Mouse (Mus musculus) embryonic fibroblast, embryonic 13.5 days (primary cell): ENCODE measurements around the gene Acads. TPM values are rescaled to one million over a fixed set of nuclear protein-coding genes. Genes with fewer than 3 reads are reported as not detected.

Source experiments
- H3K27ac ChIP-seq: 2 replicates; pipeline ENCODE4 v1.5.1; 2012; ENCODE audit warnings: low read length, control low read depth, inconsistent platforms; ENCODE audit not compliant: insufficient read depth
- H3K4me1 ChIP-seq: 2 replicates; pipeline ENCODE4 v1.6.1; 2011; ENCODE audit warnings: low read length; ENCODE audit not compliant: control insufficient read depth, insufficient read depth
- H3K4me3 ChIP-seq: 2 replicates; pipeline ENCODE4 v1.5.1; 2011; ENCODE audit warnings: mild to moderate bottlenecking, control low read depth, low read length; ENCODE audit not compliant: insufficient read depth
- CTCF ChIP-seq: IDR thresholded peaks from 2 replicates; pipeline ENCODE4 v1.5.1; 2011; ENCODE audit warnings: mild to moderate bottlenecking, control low read depth, low read length, moderate library complexity, borderline replicate concordance; ENCODE audit not compliant: insufficient read depth
- POLR2A ChIP-seq: IDR thresholded peaks from 2 replicates; pipeline ENCODE4 v1.6.1; 2011; ENCODE audit warnings: low read depth, mild to moderate bottlenecking, control low read depth, low read length, moderate library complexity
- polyA plus RNA-seq: library from polyadenylated mRNA; stranded (reverse); fragments of >200 nt; gene quantifications from 2 replicates; pipeline ENCODE4 v1.2.4, GENCODE M21; 2011; ENCODE audit warnings: low read depth; ENCODE audit not compliant: missing spikeins, insufficient read length

Acads gene
- polyA plus RNA-seq, 1 experiment = 23.8 TPM

DNA sequence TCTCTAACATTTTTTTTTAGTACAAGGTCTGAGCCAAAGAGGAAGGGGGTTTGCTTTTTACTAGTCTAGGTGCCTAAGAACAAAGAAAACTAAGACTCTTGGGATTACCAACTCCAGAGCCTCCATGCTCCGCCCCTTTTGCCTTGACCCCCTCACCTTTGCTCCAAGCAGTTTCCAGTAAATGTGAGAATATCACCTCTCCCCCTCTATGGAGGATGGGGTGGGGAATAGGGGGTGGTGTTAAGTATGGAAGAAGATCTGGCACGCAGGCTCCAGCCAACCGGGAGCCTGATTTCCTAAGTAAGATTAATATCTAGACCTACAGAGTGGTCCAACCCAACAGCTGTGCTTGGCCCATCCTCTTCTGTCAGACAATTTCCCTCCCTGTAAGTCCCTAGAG lies 21.6 kb upstream of the Acads start:
- H3K27ac ChIP-seq = no peak overlapping the region

DNA sequence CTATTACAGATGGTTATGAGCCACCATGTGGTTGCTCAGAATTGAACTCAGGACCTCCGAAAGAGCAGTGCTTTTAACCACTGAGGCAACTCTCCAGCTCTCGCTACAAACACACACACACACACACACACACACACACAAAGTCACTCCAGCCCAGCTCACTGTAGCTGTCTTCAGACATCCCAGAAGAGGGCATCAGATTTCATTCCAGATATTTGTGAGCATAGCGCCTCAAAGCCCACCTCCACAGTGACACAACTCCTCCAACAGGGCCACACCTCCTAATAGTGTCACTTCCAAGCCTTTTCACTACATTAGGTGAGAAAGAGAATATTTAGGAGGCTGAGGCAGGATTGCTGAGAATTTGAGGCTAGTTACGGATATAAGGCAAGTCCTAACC lies 20.0 kb upstream of the Acads start:
- Histone ChIP-seq H3K4me3 (no peak overlapping the region), H3K27ac (no peak overlapping the region), H3K4me1 (no peaks in the 10 kb centered on the region)
- TF ChIP-seq CTCF = no peak
- no peak for TF ChIP-seq POLR2A

More for the DNA sequence above, 21.6 kb upstream of the Acads start:
- H3K4me1 ChIP-seq = no peaks in the 10 kb centered on the region
- TF ChIP-seq POLR2A (no peak), CTCF (no peak)
- no peak overlapping the region for H3K4me3 ChIP-seq

- TF ChIP-seq POLR2A (peak; percentile 69), CTCF (no peak)
- H3K4me3 ChIP-seq = peak within 1 kb of the TSS; percentile 91
- H3K27ac ChIP-seq = no peak within 1 kb of the TSS
- H3K4me1 ChIP-seq = no peaks in the 10 kb centered on the region
These were observed 15.4 kb upstream of the Acads start, which contains the start of gene Unc119b for GRCm38 (mm10) chr5:115134234-115135165. TSS of gene Unc119b (minus strand) at chr5:115134975.

- H3K27ac ChIP-seq = no peak overlapping the region
- no peaks in the 10 kb centered on the region for H3K4me1 ChIP-seq
- peak overlapping the region; percentile 91 for H3K4me3 ChIP-seq
- TF ChIP-seq POLR2A (no peak), CTCF (no peak)
These were observed 14.4 kb upstream of the Acads start for GRCm38 (mm10) chr5:115133358-115134066.

GRCm38 (mm10) chr5:115132465-115132864 lies 13.3 kb upstream of the Acads start:
- Histone ChIP-seq H3K27ac (no peak overlapping the region), H3K4me1 (no peaks in the 10 kb centered on the region), H3K4me3 (no peak overlapping the region)
- TF ChIP-seq POLR2A (no peak), CTCF (no peak)

DNA sequence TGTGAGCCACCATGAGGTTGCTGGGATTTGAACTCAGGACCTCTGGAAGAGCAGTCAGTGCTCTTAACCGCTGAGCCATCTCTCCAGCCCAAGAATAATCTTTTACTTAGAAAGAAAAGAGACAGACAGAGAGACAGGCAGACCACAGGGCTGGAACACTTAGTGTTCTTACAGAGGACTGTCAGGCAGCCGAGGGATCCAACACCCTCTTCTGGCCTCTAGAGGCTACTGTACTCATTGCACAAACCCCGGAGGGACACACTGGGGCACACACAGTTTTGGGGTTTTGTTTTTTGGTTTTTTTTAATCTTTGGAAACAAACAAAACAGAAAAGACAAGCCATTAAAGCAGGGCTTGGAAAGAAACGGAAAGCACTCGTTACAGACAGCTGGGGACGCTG lies 10.2 kb upstream of the Acads start:
- Histone ChIP-seq H3K4me3 (no peak overlapping the region), H3K27ac (no peak overlapping the region), H3K4me1 (peaks cover 4% of the 10 kb centered on the region; the same call in 1 of the 2 replicates)
- TF ChIP-seq POLR2A (no peak), CTCF (no peak)

GRCm38 (mm10) chr5:115127421-115128179 lies 8.5 kb upstream of the Acads start:
- no peak overlapping the region for H3K4me3 ChIP-seq
- peaks cover 4% of the 10 kb centered on the region; the same call in 1 of the 2 replicates for H3K4me1 ChIP-seq
- TF ChIP-seq POLR2A = no peak
- no peak overlapping the region for H3K27ac ChIP-seq

DNA sequence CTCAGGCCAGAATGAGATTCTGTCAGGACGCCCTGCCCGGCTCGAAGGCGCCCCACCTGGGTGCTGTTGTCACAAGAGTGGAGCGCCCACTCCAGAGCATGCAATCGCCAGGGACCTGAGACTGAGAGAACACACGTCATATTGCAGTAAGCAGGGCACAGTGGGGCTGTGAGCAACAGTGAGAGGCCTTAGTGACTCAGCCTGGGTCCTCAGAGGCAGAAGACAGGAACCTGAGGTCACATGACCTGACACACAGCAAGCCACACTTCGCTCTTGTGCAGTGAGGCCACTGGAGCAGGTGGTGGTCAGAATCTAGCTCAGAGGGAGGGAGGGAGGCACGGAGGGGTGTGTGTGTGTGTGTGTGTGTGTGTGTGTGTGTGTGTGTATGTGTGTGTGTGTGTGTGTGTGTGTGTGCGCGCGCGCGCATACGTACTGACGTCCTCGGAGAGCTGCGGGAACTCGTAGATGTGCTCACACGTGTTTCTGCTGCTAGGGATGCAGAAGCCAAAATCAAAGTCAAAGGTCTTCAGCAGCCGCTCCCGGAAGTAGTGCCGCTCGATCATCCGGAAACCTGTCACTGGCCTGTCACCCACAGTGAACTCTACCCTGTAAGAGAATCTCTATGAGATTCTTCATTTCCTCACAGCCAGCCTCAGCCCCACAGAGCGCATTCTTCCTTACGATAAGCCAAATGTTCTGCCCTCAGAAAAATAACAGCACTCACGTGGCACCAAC lies 7.6 kb upstream of the Acads start:
- TF ChIP-seq POLR2A = no peak
- no peak for TF ChIP-seq CTCF
- Histone ChIP-seq H3K27ac (no peak overlapping the region), H3K4me1 (peaks cover 4% of the 10 kb centered on the region; the same call in 1 of the 2 replicates), H3K4me3 (no peak overlapping the region)

DNA sequence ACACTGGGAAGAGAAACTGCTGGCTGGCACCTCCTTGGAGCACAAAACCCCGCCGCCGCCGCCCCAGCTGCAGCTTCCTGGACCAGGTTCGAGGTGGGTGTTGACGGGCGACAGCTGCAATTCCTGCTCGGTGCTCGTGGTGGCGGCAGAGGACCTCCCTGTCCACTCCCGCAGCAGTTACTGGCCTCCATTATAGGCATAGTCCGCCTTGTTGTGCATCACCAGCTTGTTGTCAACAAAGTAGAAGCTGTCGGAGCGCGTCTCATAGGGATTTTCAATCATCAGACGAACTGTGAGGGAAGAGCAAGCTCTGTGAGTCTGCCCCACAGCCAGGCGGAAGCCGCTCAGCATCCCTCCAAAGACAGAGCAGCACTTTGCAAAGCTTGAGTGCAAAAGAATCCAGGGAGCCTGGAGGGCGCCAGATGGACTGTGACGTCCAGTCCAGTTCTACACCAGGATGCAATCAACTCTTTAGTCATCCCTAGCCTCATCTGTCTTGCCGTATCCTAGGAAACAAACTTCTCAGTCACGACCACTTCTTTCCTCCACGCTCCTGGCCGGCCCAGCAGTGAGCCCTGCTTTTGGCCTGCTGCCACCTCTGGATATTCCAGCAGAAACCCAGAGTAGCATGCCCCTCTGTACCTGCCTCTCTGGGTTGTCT lies 6.2 kb upstream of the Acads start:
- H3K27ac ChIP-seq = no peak overlapping the region
- TF ChIP-seq CTCF (peak; percentile 98), POLR2A (no peak)
- no peak overlapping the region for H3K4me3 ChIP-seq
- H3K4me1 ChIP-seq = peaks cover 4% of the 10 kb centered on the region; the same call in 1 of the 2 replicates
